Mouse (Mus musculus) embryo, embryonic 11.5 days (tissue): ENCODE measurements around the gene Gm28043.
"Not testable (repeated sequence)": the region's sequence is repeated elsewhere in the genome, so short reads cannot be mapped to it uniquely, and the experiment has no call there.

Source experiments
- DNase-seq: peaks from one replicate; pipeline ENCODE4 v3.0.0-alpha.2; 2012; ENCODE audit warnings: low read depth, low spot score

The Gm28043 gene

DNA sequence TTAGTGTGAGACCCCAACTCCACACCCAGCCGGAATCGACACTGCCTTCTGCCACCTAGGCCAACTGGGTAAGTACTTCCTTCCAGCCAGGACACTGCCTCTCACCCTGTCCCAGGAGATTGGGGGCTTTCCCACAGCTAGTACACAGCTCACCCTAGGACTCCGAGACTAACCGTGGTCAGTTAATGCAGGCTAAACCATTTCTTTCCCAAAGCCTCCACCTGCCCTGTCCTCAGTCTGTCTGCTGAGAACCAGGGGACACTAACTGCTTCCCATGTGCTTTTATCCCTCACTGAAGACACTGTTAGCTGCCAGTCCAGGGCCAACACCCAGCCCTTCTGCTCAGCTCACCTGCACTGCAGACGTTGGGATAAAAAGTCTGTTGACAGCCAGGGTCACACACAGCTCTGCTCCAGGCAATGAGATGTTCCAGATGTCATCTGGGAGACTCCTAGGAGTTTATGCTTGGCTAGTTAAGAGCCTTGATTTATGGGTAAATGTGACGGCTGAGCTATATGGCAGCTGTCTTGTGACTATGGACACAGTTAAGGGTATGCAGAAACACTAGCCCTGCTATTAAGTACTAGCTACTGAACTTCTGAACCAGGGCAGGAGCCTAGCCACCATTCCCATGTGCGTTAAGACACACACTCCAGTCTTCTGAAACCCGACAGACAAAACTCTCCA lies 97.2 kb downstream of the Gm28043 start:
- no peak for DNase-seq

DNA sequence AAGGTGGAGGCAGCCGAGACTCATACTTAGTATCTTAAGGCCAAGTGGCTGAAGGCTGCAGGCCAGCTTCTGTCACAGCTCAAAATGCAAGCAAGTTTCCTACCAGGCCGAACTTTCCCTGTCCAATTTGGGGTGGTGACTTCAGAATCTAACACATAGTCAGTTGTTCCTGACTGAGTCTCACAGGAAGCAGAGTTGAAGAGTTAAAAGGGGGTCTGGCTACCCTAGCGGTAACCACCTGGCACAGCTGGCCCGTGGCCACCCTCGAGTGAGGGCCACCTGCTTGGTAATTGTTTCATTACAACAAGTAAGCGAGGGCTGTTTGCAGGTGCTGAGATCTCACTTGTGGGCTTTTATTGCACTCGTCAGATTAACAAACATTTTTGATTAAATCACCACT lies 97.9 kb downstream of the Gm28043 start:
- DNase-seq: no peak

DNA sequence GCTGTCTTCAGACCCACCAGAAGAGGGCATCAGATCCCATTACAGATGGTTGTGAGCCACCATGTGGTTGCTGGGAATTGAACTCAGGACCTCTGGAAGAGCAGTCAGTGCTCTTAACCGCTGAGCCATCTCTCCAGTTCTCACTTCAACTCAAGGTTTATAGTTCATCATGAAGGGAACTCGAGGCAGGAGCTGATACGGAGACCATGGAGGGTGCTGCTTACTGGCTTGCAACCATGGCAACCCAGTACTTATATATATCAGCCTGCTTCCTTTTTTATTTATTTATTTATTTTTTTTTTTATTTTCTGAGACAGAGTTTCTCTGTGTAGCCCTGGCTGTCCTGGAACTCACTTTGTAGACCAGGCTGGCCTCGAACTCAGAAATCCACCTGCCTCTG lies 99.1 kb downstream of the Gm28043 start:
- not testable (repeated sequence) for DNase-seq

DNA sequence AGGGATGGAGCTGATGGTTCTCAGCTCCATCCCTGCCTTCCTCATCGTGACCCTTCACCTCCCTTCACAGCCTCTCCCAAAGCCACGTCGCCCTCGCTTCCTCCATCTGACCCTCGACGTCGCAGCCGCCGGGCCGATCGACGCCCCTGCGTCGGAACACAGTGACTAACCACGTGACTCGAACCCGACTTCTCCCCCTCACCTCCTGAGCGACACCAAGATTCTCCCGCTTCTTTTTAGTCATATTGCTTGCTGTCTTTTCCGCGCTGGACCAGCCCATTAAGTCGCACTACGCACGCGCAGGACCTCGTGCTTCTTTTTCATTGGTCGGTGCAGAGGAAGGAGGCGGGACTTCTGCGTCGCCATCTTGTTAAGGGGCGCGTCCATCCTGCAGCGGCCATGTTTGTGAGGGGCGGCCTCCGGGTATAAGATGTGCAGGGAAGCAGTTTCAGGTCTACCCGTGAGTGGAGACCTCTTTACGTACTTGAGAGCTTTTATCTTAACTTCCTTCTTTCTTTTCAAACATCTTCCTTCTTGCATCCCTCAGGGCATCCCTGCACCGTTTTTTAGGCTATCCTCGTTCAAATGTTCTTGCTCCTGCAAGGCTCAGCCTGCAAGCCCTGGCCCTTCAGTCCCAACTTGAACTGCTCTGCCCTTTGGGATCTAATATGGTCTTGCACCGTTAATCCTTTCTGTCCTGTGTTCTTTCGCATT lies 102.2 kb downstream of the Gm28043 start, which contains the start of gene Ccdc167:
Gene Ccdc167 (minus strand): TSS at position 313 of the 714 bp plus-strand sequence.
- peak; percentile 97 for DNase-seq

DNA sequence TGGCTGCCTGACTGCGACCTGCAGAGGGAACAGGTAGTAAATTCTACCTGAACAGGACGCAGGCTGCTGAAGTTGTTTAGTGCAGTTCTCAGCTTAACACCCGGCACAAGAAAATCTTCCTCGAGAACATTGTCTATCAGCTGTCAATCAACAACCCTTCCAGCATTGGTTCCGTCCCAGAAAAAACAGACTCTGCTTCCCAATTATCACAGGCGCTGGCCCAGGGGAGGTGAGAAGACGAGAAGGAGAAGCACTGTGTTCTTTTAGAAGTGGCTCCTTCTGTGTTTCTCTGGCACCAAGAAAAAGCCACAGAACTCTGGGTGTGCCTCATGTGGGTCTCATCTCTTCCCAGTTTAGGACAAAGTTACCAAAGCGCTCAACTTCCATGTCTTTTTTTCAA lies 104.0 kb downstream of the Gm28043 start:
- no peak for DNase-seq

DNA sequence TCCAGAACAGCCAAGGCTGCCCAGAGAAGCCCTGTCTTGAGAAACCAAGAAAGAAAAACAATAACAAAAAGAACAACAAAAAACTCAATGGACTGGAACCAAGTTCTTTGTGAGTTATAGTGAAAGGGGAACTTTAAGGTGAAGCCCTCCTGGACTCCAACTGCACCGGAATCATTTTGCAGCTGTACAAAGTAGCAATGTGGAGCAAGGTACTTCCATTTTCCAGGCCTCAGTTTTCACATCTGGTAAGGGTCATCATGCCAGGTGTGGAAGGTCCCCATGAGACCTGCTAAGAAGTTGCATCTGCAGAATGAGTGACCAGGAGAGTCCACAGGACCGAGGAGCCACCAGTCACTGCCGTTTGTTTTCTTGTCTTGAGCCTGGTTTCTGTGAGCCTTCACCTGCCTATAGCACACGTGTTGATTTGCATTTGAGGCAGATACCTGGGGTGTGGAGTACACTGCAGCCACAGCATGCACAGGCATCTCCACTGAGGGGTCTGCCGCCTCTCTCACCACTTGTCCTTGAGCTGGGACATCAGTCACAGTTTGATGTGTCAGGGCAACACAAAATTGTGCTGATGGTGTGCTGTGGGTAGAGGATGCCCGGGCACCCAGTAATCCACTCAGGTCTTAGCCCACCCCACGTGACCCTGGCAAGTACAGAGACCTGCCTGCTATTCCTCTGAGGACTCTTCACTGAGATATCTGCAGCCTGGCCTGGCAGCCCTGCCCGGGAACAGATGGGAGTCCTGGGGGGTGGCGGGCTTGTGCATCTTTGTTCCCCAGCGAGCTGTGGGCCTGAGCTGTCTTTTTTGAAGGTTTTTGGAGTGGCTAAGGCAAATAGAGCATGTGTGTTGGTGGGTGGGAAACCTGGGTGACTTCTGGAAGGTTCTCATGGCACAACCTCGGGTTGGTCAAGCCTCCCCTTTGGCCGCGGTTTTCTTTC lies 105.2 kb downstream of the Gm28043 start:
- no peak for DNase-seq

DNA sequence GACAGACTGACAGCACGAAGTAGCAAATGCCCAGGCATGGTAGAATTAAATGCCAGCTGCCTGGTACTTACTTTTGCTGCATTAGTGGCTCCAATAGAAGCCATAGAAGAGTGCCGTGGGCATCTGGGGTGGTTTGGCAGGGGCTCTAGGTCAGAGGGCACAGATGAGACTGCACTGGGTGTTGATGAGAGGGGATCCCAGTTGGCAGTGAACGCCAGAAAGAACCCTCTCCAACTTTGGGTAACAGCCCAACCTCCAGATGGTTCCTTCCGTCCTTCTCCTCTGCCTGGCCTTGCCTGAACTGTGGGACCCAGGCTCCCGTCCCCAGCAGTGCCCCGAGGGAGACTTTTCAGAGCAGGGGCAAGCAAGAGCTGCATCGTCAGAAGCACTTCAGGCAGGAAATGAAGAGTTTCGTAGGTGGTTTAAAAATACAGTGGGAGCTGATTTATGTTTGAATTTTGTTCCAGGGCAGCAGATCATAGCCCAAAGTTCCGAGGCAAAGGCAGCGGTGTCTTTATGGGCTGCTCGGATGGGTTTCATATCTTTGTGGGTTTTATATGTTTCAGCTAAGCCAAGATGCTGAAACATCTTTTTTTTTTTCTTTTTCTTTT lies 106.2 kb downstream of the Gm28043 start:
- DNase-seq: no peak

DNA sequence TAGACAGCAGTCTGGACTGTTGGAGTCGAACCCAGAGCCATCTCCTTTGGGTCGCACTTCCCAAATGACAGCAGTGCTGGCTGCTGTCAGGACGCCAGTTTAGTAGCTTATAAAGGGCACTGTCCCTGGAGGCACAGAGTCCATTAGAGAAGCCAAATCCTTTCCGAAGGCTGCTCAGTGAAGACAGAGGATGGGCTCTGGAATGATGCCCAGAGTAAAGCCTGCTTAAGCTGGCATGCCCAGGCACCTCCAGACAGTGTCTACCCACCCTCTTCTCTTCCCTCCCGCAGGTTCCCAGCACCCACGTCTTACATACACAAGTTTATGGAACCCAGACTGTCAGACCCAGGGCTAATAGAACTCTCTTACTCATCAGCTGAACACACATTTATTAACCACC lies 109.9 kb downstream of the Gm28043 start:
- DNase-seq: no peak

DNA sequence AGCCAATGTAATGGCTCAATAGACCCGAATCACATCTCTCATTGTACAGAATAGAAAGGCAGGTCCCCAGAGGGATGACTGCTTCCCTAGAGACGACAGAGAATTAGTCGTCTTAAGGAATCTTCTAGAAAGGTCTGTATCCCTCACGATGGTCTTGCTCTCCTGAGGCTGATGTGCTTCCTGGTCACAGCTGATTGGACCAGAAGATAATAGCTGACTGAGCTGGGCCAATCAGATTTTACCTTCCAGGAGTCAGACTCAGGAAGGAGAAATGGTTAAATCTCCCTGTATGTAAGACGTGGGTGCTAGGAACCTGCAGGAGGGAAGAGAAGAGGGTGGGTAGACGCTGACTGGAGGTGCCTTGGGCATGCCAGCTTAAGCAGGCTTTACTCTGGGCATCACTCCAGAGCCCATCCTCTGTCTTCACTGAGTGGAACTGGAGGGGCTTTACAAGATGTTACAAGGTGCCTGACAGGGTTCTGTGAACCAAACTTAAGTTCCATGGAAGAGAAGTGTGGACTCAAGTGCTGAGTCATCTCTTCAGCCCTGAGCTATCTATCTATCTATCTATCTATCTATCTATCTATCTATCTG lies 110.4 kb downstream of the Gm28043 start:
- DNase-seq: no peak

DNA sequence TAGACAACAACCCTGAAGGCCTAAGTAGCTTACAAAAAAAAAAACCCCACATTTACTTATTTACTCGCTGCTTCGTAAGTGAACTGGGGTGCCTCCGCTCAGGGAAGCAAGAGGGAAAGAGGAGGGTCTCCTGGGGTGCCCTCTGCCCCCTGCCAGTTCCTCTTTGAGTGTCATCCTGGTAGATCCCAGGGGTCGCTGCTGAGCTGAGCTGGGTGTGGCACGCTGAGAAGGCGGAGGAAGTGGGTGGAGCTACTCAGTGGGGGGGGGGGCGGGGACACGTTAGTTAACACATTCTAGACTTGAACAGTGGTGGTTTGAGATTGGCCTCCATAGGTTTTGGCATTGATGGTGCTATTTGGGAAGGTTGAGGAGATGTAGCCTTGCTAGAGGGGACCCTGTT lies 113.4 kb downstream of the Gm28043 start:
- no peak for DNase-seq

DNA sequence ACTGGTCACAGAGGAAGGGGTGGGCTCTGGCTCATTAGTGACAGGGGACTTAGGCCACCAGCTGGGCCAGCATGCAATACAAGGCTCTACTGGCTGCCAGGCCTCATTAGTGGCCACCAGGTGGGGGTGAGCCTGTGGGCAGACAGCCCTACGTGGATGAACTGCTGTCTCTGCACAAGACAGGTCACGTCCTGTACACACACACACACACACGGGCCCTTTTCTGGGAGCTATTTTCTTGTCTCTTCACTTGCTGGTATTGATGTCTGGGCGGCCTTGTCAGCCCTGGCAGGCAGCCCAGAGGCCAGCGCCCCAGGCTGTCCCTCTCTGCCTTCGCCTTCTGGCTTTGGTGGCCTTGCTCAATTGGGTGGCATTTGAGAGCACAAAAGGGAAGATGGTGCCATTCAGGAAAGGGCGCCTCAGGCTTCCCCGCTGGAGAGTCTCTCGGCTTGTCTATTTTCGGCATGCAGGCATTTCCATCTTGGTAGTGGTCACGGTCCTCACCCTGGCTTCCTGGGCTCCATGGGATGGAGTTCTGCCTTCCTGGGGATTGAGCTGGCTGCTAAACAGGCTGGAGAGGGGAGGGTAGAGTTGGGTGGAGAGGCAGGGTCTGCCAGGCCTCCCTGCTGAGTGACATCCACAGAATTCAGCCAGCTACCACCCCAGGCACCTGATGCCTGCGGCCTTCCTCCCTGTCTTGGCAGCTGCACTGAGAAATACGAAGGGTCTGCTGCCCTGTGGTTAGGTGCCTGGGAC lies 116.0 kb downstream of the Gm28043 start:
- DNase-seq: no peak

DNA sequence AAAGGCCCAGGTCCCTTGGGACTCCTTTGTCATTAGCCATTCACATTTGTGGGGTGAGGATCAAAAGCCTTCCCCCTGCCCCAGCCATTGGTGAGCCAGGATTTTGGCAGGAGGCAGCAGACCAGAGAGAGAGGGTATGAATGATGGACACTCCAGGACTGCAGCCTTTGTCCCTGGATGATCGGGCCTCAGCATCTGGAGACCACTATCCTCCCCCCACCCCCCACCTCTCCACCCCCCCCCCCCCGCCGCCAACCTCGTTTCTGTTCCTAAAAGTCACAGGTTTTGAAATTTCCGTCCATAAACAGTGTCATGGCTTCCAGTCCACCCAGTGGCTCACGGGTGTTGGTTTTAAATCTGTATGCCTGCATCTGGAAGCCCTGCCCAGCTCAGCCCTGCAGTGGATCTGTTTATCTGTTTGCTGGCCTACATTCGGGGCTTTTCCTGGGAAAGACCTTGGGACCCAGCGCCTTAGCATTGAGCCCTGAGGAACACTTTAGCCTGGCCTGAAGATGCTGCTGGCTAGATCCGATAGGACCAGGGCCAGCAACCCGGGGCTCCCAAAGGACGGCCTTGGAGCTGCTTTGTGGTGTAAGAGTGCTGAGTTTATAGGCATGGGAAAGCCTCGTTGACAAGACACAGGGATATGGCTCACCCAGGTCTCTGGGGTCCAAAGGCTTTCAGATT lies 116.7 kb downstream of the Gm28043 start:
- DNase-seq: no peak

DNA sequence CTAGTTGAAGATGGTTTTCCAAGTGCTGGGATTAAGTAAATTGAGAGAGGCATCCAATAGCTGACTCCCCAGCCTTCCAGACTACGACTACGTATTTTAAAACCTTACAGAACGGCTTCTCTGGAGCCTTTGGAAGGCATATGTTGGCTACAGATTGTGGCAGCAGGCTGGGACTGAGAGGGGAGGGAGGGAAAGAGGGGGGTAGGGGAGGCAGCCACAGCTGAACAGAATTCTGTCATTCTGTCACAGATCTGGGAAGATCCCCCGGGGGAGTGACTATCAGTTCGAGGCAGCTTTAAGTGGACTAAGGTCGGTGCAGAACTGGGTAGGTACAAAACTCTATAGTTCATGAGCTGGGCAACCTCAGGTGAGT lies 117.3 kb downstream of the Gm28043 start:
- no peak for DNase-seq

DNA sequence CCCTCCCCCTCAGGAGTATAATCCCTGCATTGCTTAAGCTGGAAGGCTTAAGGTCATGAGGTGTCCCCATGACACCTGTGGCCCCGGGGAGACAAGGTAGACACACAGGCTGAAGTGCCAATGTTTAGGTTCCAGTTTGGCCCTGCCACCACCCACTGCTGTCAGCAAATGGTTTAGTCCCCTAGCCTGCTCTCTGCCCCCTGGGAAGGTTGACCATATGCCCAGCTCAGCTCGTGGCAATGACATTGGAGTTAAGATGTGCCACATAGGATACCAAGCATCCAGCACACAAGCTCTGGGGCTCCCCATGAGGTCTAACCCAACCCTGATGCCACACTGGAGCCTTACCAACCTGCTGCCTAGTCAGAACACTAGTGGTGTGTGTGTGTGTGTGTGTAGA lies 117.8 kb downstream of the Gm28043 start:
- DNase-seq: no peak

DNA sequence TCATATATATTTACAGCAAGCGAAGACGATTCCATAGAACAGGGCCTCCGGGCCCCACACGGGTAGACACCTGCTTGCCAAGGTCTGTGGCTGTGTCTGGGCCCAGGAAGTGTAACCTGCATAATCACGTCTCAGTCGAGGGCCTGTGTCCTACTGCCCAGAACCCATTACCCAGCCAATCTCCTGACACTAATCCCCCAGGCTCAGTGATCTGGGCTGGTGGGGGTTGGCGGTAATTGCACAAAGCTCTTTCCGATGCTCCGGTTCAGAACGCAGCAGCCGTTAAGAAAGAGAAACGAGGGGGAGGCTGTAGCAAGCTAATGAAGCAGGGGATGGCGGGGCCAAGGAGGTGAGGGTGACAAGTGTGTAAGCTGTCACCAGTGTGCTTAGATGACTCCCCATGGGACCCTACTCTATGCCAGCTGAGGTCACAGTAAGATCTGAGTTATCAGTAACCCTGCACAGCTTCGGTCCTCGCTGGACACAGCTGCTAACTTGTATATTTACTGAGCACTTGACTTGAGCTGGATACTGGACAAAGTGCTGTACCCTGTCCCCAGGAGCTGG lies 121.9 kb downstream of the Gm28043 start:
- DNase-seq: no peak

DNA sequence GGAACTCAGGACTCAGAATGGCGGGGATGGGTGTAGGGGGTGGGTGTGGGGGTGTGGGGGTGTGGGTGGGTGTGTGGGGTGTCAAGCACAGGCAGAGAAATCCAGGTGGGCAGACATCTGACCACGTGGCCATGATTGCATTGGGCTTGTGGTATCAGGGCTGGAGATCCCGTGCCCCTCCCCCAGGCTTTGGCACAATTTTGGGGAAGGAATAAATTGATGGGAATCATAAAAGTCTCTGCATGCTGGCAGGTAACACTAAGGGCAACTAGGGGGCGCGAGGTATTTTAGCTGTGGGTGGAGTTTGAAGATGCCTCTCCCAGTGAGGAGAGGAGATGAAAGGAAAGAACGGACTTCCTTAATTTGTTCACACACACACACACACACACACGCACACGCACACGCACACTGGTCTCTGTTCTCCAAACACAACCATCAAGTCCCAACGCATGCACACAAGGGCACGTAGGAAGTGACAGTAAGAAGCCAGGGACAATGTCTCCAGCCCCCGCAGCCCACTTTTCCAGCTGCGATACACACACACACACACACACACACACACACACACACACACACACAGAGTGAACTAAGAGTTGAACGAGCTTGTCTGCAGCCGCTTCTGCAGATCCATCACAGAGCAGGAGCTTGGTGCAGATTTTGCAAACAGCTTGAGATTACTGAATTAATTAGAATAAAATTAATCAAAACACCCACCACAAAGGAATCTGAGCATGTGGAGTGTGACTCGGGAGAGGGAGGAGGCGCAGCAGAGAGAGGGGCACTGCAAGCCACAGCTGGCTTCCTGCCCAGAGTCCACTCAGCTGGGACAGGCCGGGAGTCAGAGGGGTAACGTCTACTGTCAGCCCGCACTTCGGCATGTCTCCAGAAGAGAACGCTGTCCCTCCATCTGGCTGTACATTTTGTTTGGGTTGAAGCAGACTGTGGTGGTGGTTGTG lies 123.5 kb downstream of the Gm28043 start:
- DNase-seq: no peak

DNA sequence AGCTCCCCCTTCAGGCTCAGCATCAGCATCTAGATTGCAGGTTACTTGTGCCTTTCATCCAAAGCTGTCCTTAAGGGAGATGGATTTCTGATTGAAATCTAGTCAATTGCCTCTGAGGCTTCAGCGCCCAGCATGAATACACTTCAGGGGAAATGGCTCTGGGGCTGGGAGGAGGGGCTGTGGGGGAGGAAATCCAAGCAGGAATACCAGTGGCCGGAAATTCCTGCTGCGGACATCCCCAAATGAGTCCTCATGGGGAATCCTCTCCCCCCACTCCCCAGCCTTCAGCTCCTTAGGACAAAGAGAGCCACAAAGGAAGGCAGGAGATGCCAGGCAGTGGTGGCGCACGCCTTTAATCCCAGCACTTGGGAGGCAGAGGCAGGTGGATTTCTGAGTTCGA lies 132.8 kb downstream of the Gm28043 start:
- DNase-seq: no peak
